Mouse (Mus musculus) bone marrow macrophage, adult 2 months (primary cell): ENCODE data around the gene Defb36. TPM values are rescaled to one million over a fixed set of nuclear protein-coding genes. Genes with fewer than 3 reads are reported as not detected.

ENCODE experiments used
- H3K27ac ChIP-seq: 2 replicates; pipeline ENCODE4 v1.5.1; 2012; ENCODE audit warnings: low read depth, low read length; ENCODE audit not compliant: insufficient read depth
- H3K4me1 ChIP-seq: 2 replicates; pipeline ENCODE4 v1.6.1; 2012; ENCODE audit warnings: low read length; ENCODE audit not compliant: control insufficient read depth, insufficient read depth
- H3K4me3 ChIP-seq: 2 replicates; pipeline ENCODE4 v1.5.1; 2012; ENCODE audit warnings: mild to moderate bottlenecking, low read length, moderate library complexity; ENCODE audit not compliant: insufficient read depth
- CTCF ChIP-seq: IDR thresholded peaks from 2 replicates; pipeline ENCODE4 v1.5.1; 2012; ENCODE audit warnings: low read depth, mild to moderate bottlenecking, low read length, moderate library complexity
- POLR2A ChIP-seq: IDR thresholded peaks from 2 replicates; pipeline ENCODE4 v1.6.1; 2012; ENCODE audit warnings: mild to moderate bottlenecking, low read depth, low read length, borderline replicate concordance
- polyA plus RNA-seq: library from polyadenylated mRNA; stranded (reverse); fragments of >200 nt; gene quantifications from 2 replicates; pipeline ENCODE4 v1.2.4, GENCODE M21; 2012; ENCODE audit not compliant: missing spikeins, insufficient read depth, insufficient read length

The Defb36 gene
- polyA plus RNA-seq, 1 experiment = not detected

DNA sequence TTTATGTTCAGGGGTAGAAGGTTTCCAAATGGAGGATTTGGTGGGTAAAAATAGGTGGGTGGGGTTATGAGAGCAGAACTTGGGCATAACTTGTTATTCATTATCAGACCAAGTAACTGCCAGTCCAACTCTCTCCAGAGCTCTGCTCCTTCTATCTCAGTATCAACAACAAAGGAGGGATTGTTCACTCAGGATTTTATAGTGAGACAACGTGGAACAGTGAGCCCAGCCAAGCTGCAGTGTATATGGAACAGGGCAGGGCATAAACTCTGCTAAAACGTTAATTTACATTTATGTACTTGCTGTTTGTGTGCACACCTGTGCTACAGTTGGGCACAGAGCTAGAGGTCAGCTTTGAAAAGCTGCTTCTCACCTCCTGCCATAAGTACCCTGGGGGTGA is 15.7 kb upstream of the Defb36 start:
- no peak for TF ChIP-seq POLR2A
- Histone ChIP-seq H3K27ac (no peak overlapping the region), H3K4me1 (peaks cover 5% of the 10 kb centered on the region; the same call in 1 of the 2 replicates)

GRCm38 (mm10) chr2:152589021-152589420 is 15.1 kb upstream of the Defb36 start:
- no peak overlapping the region for H3K4me3 ChIP-seq
- H3K4me1 ChIP-seq = peaks cover 5% of the 10 kb centered on the region; the same call in 1 of the 2 replicates
- TF ChIP-seq CTCF (no peak), POLR2A (no peak)
- H3K27ac ChIP-seq = no peak overlapping the region

More for the DNA sequence above, 15.7 kb upstream of the Defb36 start:
- H3K4me3 ChIP-seq = no peak overlapping the region

DNA sequence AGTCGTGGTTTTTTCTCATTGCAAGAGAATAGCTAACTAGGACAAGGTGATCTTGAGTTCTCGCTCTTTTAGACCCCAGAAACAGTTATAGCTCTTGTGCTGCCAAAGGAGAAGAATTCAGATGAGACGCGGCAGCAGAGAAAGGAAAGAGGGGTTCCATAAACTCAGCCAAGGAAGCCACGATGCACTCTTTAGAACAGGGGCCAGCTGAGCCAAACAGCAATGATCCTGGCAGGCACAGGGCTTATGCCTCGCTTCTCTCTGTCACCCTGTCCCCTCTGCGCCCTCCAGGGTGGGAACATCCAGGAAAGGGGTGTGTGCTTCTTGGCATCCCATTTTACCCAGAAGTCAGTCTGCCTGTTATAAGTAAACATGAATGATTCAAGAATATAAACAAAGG is 4.8 kb upstream of the Defb36 start, which contains the start of gene Defb45:
Gene Defb45, minus strand, starts transcription at position 101 of the 400 bp plus-strand sequence.
- Histone ChIP-seq H3K4me1 (peaks cover 3% of the 10 kb centered on the region), H3K4me3 (no peak within 1 kb of the TSS), H3K27ac (no peak within 1 kb of the TSS)
- no peak for TF ChIP-seq POLR2A
- TF ChIP-seq CTCF = no peak

- H3K4me1 ChIP-seq = peaks cover 3% of the 10 kb centered on the region
- H3K4me3 ChIP-seq = no peak overlapping the region
- no peak overlapping the region for H3K27ac ChIP-seq
- no peak for TF ChIP-seq POLR2A
Measured at GRCm38 (mm10) chr2:152600076-152600475, 4.1 kb upstream of the Defb36 start.

DNA sequence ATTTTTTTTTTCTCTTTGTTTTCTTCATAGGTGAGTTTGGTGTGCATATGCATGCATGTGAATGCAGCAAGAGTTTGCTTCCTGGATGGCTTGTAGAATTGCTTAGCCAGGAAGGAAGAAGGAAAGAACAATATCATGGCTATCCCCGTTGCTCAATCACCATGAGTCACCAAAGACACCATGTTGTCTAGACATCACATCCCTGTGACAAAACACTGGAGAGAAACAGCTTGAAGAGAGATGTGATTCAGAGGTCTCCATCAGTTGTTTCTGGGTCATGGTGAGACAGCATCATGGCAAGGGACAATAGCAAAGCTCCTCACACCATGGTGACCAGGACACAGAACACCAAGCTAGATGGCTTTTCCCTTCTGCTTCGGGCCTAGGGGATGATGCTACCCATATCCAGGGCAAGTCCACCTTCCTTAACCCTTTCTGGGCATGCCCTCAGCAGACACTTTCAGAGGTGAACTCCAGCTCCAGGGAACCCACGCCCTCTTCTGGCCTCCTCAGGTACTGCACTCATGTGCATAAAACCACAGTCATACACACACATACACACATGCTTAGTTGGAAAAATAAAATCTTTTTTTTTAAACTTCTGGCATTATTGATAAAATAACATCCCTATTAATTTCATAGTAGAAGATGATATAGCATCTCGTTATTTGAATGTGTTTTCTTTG is 2.7 kb upstream of the Defb36 start:
- TF ChIP-seq POLR2A (no peak), CTCF (peak; percentile 42; the same call in 1 of the 2 replicates)
- H3K4me1 ChIP-seq = peaks cover 3% of the 10 kb centered on the region
- no peak overlapping the region for H3K4me3 ChIP-seq
- no peak overlapping the region for H3K27ac ChIP-seq

DNA sequence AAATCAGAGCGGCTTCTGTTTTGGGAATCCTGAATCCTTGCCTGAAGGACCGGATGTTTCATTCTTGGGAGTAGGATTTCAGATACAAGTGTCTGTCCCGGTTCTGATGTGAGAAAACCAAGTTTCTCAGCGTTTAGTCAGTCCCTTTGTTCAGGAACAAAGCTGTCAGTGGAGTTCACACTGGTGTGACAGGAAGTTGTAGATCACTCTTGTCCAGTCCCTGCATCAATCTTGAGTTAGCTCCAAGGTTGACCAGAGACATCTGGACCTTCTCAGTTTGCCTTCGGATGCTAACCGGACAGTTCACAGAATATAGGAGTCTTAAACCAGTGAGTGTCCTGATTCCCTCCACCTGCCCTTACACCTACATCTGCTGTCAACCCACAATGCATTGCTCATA is 3.6 kb downstream of the Defb36 start:
- Histone ChIP-seq H3K27ac (no peak overlapping the region), H3K4me3 (no peak overlapping the region)
- TF ChIP-seq POLR2A (no peak), CTCF (no peak)

DNA sequence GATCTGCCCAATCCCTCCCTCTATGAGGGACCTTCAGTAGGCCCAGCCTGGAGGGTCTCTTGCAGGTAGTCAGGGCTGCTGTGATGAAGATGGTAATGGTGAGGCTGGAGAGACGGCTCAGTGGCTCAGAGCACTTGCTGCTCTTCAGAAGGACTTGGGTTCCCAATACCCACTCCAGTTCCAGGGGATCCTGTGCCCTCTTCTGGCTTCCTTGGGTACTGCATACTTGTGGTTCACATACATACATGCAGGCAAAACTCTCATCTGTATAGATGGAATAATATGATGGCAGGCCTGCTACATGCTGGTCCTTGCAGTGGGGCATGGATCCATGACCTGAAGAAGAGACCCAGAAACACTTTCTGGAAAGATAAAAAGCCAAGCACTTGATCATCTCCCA is 4.6 kb downstream of the Defb36 start:
- no peak for TF ChIP-seq CTCF
- no peak for TF ChIP-seq POLR2A
- no peaks in the 10 kb centered on the region for H3K4me1 ChIP-seq
- no peak overlapping the region for H3K27ac ChIP-seq

More for the DNA sequence above, 3.6 kb downstream of the Defb36 start:
- H3K4me1 ChIP-seq = no peaks in the 10 kb centered on the region

GRCm38 (mm10) chr2:152612193-152612592 is 8.1 kb downstream of the Defb36 start:
- H3K27ac ChIP-seq = no peak overlapping the region
- no peak overlapping the region for H3K4me3 ChIP-seq
- no peaks in the 10 kb centered on the region for H3K4me1 ChIP-seq
- TF ChIP-seq POLR2A (no peak), CTCF (no peak)

More for the DNA sequence above, 4.6 kb downstream of the Defb36 start:
- no peak overlapping the region for H3K4me3 ChIP-seq

- Histone ChIP-seq H3K4me1 (0 out of 2 replicates have a peak, but pooled peaks cover 2% of the 10 kb centered on the region), H3K27ac (no peak overlapping the region), H3K4me3 (no peak overlapping the region)
- TF ChIP-seq CTCF (peak; percentile 42; the same call in 1 of the 2 replicates), POLR2A (no peak)
Measured at GRCm38 (mm10) chr2:152615563-152615962, 11.4 kb downstream of the Defb36 start.

DNA sequence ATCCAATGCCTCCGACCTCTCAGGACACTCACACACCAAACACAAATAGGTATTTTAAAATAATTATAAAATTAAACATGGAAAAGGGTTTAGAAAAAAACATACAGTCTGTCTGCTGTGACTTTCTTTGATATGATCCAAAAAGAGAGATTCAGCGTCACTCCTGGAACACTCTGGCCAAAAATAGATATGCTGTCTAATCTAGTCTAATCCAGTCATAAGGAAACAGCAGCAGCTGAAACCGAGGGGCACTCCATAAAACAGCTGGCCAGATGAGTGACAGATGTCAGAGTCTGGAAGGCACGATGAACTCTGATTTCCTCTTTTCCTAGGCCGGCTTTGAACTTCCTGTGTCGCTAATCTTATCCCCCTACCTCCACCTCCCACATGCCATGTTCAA is 12.3 kb downstream of the Defb36 start:
- TF ChIP-seq CTCF (no peak), POLR2A (no peak)
- Histone ChIP-seq H3K4me3 (no peak overlapping the region), H3K27ac (no peak overlapping the region), H3K4me1 (peaks cover 2% of the 10 kb centered on the region; the same call in 1 of the 2 replicates)
